Mouse (Mus musculus) thymus, postnatal 10 days (tissue): ENCODE results near the gene Rrm1.
"Not testable (repeated sequence)": the region's sequence is repeated elsewhere in the genome, so short reads cannot be mapped to it uniquely, and the experiment has no call there.

Experiments used
- DNase-seq, 2 experiments: peaks; one replicate each; pipeline ENCODE4 v3.0.0; 2021; ENCODE audit warnings: low spot score in 2 of 2

Gene Rrm1

GRCm38 (mm10) chr7:102441657-102442391 lies at the start of gene Rrm1:
TSS of gene Rrm1 (plus strand) at chr7:102441695.
- peak; percentile 89 to 92 for DNase-seq

- DNase-seq = no peak
These were observed 47.6 kb upstream of the Rrm1 start for GRCm38 (mm10) chr7:102393898-102394297.

- no peak for DNase-seq
These were observed 45.6 kb upstream of the Rrm1 start for GRCm38 (mm10) chr7:102395894-102396293.

- DNase-seq = no peak
These were observed 45.2 kb upstream of the Rrm1 start for GRCm38 (mm10) chr7:102396331-102396730.

- no peak for DNase-seq
These were observed 42.2 kb upstream of the Rrm1 start for GRCm38 (mm10) chr7:102399180-102399731.

GRCm38 (mm10) chr7:102404118-102404517 lies 37.4 kb upstream of the Rrm1 start:
- DNase-seq = no peak

- DNase-seq = no peak
These were observed 34.1 kb upstream of the Rrm1 start for GRCm38 (mm10) chr7:102407440-102407839.

GRCm38 (mm10) chr7:102415272-102415671 lies 26.2 kb upstream of the Rrm1 start:
- DNase-seq = not testable (repeated sequence)

- DNase-seq = no peak
These were observed 25.7 kb upstream of the Rrm1 start for GRCm38 (mm10) chr7:102415841-102416240.

GRCm38 (mm10) chr7:102417398-102417797 lies 24.1 kb upstream of the Rrm1 start:
- peak; percentile 6 to 38 for DNase-seq

GRCm38 (mm10) chr7:102422036-102422435 lies 19.5 kb upstream of the Rrm1 start:
- no peak for DNase-seq

- DNase-seq = peak in 1 of 2 experiments; percentile 13
These were observed 15.4 kb upstream of the Rrm1 start for GRCm38 (mm10) chr7:102425933-102426685.

GRCm38 (mm10) chr7:102434344-102434743 lies 7.2 kb upstream of the Rrm1 start:
- no peak for DNase-seq

- DNase-seq = no peak
These were observed 456 bp upstream of the Rrm1 start for GRCm38 (mm10) chr7:102440822-102441656.

GRCm38 (mm10) chr7:102442432-102442831 lies 937 bp downstream of the Rrm1 start:
- no peak for DNase-seq

- no peak for DNase-seq
These were observed 2.8 kb downstream of the Rrm1 start for GRCm38 (mm10) chr7:102444301-102444700.

GRCm38 (mm10) chr7:102446438-102446837 lies 4.9 kb downstream of the Rrm1 start:
- no peak for DNase-seq

GRCm38 (mm10) chr7:102458618-102459380 lies 17.3 kb downstream of the Rrm1 start:
- DNase-seq = no peak

GRCm38 (mm10) chr7:102467566-102467965 lies 26.1 kb downstream of the Rrm1 start:
- no peak for DNase-seq

- DNase-seq = no peak
These were observed 31.2 kb downstream of the Rrm1 start for GRCm38 (mm10) chr7:102472675-102473074.

GRCm38 (mm10) chr7:102476601-102477000 lies 35.1 kb downstream of the Rrm1 start:
- DNase-seq = no peak
